Mouse (Mus musculus) mature B cell (primary cell): ENCODE measurements around the gene Abca2.

Experiments
- in situ Hi-C: fragments of 300-500 bp; cut with MboI; formaldehyde crosslinking; loops from 2 replicates; pipeline ENCODE4 v1.14.3; 2019

Abca2 gene

GRCm38 (mm10) chr2:25425481-25425880 is 3.0 kb upstream of the Abca2 start:
- in situ Hi-C loops = no loop called here

- in situ Hi-C loops = no loop called here
Observed at GRCm38 (mm10) chr2:25426721-25427191, 1.7 kb upstream of the Abca2 start.

- in situ Hi-C loops = no loop called here
Observed at GRCm38 (mm10) chr2:25427256-25427655, 1.2 kb upstream of the Abca2 start.

- in situ Hi-C loops = no loop called here
Observed at GRCm38 (mm10) chr2:25429435-25430180, 1.1 kb downstream of the Abca2 start.

- in situ Hi-C loops = no loop called here
Observed at GRCm38 (mm10) chr2:25430395-25431233, 2.1 kb downstream of the Abca2 start.

- in situ Hi-C loops = no loop called here
Observed at GRCm38 (mm10) chr2:25431308-25431855, 2.9 kb downstream of the Abca2 start.

- in situ Hi-C loops = no loop called here
Observed at GRCm38 (mm10) chr2:25432326-25433098, 4.0 kb downstream of the Abca2 start.

GRCm38 (mm10) chr2:25433101-25433500 is 4.6 kb downstream of the Abca2 start:
- in situ Hi-C loops = no loop called here

GRCm38 (mm10) chr2:25434292-25434691 is 5.8 kb downstream of the Abca2 start:
- in situ Hi-C loops = no loop called here

GRCm38 (mm10) chr2:25436286-25436820 is 7.8 kb downstream of the Abca2 start:
- in situ Hi-C loops = no loop called here

GRCm38 (mm10) chr2:25441067-25441466 is 12.6 kb downstream of the Abca2 start:
- in situ Hi-C loops = no loop called here

GRCm38 (mm10) chr2:25442682-25443081 is 14.2 kb downstream of the Abca2 start:
- in situ Hi-C loops = no loop called here

- in situ Hi-C loops = no loop called here
Observed at GRCm38 (mm10) chr2:25450853-25451647, 22.5 kb downstream of the Abca2 start.

GRCm38 (mm10) chr2:25452951-25453350 is 24.4 kb downstream of the Abca2 start:
- in situ Hi-C loops = no loop called here

- in situ Hi-C loops = no loop called here
Observed at GRCm38 (mm10) chr2:25456205-25456953, 27.9 kb downstream of the Abca2 start, which contains the start of gene Clic3. Gene Clic3 (plus strand): TSS chr2:25456838.

GRCm38 (mm10) chr2:25457022-25457896 is 28.8 kb downstream of the Abca2 start:
- in situ Hi-C loops = no loop called here

- in situ Hi-C loops = no loop called here
Observed at GRCm38 (mm10) chr2:25458911-25459310, 30.4 kb downstream of the Abca2 start.

- in situ Hi-C loops = no loop called here
Observed at GRCm38 (mm10) chr2:25460135-25460534, 31.6 kb downstream of the Abca2 start.
